Mouse (Mus musculus) A20 (cell line): ENCODE measurements around the gene Edar.
A peak's percentile ranks its signal among the peaks of the same experiment; 100 is the strongest.
"Not testable (repeated sequence)": the region's sequence is repeated elsewhere in the genome, so short reads cannot be mapped to it uniquely, and the experiment has no call there.

ENCODE experiments used
- DNase-seq: peaks from one replicate; pipeline ENCODE4 v3.0.0-alpha.2; 2011; ENCODE audit warnings: low read depth, low spot score

The Edar gene

DNA sequence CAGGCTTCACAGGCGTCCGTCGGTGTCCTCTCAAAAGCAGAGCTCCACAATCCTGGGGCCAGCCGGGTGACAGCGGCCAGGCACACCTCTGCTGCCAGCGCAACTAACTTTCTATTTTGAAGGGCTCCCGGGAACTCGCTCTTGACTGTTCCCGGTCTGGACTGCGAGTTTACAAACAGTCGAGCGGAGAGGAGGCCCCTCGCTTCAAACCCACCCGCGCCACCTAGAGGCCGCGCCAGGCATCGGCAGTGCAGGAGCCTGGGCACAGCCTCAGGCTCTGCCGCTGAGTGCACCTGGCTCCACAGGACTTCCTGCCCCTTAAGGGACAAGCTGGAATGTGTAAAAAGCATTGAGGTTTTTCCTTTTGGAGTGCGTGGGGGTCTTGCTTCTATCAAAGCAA lies at the start of gene Edar:
Edar (minus strand) TSS at position 122 of the 400 bp plus-strand sequence.
- DNase-seq = peak; percentile 60

DNA sequence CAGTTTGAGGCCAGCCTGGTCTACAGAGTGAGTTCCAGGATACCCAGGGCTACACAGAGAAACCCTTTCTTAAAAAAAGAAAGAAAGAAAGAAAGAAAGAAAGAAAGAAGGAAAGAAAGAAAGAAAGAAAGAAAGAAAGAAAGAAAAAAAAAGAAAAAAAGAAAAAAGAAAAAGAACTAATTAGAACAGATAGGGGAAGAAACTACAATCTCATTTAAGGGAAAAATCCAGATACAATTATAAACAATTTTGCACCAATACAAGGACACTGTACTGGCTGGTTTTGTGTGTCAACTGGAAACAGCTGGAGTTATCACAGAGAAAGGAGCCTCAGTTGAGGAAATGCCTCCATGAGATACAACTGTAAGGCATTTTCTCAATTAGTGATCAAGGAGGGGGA lies 42.7 kb upstream of the Edar start, which contains the start of gene Gm17542:
Gm17542 (minus strand) TSS at position 101 of the 400 bp plus-strand sequence.
- not testable (repeated sequence) for DNase-seq

DNA sequence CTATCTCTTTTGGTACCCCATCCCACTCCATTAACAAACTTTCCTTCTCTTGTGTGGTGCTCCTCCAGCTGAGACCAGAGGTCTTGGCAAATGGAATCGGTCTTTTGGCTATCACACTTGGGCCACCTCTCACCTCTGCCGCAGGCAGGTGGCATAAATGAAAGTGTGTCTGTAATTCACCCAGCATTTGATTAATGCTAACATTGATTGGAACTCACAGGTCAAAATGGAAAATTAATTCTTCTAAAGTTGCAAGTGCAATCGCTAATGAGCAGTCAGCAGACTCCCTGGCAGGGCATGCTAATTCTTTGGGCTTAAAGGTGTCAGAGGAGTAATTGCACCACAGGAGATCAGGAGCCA lies 39.3 kb upstream of the Edar start:
- no peak for DNase-seq

DNA sequence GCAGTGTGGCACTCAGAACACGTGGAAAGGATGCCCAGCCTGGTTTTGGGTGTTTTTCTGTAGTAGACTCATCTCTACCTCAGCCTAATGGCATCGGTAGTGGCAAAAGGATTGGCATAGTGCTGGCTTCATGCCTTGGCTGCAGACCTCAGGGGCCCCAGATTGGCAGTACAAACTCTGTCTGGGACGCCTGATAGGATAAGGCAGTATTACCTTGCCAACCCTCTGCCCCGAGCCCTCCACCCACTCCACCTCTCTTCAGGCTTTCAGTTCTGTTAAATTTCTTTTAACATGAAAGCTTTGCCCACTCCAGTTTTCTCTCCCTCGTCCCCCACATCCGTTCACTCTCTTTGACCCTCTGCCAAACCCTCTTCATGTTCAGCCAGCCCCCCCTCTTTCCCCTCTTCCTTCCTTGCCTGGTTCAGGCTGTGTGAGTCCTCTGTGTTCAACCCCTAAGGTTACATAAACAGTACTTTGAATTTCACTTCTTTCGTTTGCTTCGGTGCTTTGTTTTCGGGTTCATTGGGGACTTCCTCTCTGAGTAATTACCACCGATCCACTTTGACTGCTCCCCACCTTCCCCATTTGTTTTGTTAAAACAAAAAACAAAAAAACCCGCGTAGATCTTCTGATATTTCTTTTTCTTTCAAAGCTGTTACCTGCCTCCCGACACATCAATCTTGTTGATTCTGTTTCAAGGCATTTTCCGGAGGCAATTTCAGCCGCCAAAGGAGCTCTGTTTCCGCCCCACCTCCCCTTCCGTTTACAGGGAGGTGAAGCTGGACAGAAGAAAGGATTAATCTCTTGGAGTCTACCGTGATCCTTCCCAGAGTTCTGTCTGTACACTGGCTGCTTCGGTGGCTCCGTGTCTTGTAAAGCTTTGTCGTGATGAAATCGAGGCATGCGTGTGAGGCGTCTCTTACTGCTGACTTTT lies 38.7 kb upstream of the Edar start:
- DNase-seq = peak; percentile 63

DNA sequence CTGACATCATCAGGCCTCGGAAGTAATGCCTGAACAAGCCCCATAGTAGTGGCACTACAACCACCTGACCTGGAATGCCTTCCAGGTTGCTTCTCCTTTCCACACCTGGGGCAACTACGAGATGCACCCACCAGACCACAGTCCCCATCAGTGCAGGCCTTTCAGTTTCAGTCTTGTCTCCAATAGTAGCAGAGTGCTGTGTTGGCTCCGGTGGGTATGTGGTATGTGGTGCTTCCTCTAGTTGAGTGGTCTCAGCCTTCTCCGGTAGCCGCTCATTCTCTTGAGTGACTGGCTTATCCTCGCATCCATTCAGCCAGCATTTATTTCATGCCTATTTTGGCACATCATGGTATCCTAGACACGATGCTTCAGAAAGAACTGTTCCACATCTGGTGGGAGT lies 37.8 kb upstream of the Edar start:
- no peak for DNase-seq

DNA sequence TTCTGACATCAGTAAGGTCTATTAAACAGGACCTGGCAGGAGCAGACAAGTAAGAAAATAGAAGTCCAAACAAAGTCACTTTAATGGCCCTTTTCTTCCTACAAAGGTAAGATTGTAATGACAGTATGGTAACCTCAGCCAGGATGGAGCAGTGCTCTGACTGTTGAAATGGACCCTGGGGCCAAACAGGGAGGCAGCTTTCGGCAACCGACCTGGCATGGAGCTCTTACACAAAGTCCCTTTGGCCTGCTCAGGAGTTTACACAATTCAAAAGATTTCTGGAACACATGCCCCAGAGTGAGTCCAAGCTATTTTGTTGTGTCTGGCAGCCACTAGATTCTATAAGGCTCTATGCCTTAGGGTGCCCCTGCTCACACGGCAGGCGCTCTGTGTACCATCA lies 33.6 kb upstream of the Edar start:
- DNase-seq = no peak

DNA sequence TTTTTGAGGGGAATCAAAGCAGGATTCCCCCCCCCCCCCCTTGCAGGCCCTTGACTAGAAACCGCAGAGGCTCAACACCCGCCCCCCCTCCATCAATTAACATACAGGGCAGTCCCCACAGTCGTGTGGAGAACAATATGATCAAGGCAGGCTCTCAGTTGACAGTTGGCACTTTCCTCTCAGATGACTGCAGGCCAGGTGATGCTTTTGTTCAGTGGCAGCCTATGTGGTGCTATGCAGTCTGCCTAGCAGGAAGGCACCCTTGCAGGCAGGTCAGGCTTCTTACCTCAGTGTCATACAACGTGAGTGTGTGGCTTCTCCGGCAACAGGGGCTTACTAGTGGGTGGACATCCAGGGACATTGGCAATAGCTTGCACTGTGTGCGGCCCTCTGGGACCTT lies 25.1 kb upstream of the Edar start:
- no peak for DNase-seq

DNA sequence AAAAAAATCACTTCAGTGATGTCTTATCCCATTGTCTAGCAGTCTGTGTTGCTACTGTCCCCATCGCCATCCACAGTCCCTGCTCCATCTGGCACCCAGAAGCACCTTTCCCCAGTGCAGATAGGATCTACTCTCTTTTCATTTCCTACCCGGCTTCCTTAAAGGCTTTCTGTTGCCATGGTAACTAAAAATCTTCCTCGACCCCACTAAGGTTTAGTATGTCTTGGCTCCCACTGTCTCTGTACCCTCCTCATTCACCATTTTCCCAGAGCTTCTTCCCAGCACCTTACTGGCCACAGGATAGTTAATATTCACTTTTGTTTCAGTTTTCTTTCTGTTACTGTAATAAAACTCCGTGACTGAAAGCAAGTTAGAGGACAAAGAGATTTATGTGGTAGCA lies 24.7 kb upstream of the Edar start:
- no peak for DNase-seq

DNA sequence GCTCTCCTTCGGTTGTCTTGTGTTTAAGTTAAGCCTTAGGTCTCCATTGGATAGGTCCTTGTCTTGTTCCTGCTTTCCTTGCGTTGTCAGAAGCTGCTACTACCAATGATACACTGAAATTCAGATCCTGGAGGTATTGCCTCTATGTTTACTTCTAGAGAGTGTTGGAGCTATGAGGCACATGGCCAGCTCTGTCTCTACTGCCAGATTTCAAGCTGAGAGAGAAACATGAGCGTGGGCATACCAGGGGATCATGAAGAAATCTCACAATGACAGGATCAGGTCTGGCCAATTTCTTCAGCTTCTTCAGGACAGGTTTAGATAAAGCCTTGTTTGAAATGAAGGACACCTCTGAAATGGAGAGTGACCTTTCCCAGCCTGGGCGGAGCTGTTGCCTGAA lies 23.5 kb upstream of the Edar start:
- DNase-seq = no peak

DNA sequence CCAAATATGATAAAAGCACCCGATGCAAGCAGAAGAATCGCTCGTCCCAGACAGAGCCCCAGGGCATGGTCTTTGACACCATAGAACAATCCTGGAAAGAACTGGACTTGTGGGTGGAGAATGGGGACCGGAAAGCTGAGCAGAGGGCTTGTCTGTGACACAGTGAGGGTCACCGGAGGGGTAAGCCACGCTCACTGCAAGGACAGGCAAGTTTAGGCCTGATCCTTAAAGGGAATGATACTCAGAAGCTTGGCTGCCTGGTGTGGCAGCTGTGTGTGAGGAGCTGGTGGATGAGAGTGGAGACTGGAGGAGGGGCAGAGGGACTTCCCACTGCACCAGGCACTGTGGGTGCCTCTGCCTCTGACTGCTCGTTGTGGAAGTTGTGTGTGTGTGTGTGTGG lies 15.6 kb upstream of the Edar start:
- DNase-seq = no peak

DNA sequence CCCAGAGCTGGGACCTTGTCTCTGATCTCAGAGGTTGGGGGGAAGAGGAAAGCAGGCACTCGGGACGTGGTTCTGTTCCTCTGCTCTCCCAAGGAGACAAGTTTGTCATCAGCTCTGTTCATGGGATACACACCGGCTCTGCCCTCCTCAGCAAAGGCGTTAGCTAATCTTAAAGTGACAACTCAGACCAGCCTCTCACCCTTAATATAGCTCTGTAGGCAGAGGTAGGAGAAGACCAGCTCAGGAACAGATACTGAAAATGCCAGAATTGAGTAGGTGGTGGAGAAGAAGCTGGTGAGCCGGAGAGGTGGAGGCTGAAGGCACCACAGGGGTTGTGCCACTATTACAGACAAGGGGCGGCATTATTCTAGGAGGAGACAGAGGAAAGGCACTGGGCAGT lies 3.8 kb upstream of the Edar start:
- DNase-seq = no peak

DNA sequence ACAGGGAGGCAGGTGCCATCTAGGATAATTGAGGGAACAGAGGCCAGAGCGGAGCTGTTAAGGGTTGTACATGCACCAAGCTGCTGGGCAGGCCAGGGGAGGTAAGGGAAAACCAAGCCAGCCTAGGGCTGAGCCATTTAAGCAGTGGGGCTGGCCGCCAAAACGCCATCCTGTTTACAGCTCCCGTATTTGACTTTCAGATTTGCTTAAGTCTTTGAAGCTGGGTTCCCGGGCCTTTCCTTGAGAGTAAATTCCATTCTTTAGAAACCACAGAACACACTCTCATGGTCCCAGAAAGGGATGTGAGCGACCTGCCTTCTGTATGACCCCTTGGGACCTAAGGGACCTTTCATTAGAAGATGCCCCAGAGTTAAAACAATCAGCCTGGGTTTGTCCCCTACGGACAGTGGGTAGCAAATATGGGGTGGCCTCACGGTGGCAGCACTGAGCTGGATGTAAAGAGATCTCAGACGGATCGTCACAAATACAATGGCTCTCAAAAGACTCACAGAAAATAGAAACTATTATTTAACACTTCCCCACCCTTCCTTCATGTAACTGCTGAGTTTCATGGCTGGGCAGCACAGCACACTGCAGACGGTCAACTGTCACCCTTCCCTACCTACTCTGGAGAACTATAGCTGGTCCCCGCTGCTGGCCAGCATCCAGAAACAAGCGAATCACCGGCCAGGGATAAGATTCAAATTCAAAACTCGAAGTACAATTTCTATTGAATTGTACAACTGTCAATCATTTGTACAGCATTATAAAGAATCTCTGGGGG lies 2.0 kb downstream of the Edar start:
- peak; percentile 78 for DNase-seq

DNA sequence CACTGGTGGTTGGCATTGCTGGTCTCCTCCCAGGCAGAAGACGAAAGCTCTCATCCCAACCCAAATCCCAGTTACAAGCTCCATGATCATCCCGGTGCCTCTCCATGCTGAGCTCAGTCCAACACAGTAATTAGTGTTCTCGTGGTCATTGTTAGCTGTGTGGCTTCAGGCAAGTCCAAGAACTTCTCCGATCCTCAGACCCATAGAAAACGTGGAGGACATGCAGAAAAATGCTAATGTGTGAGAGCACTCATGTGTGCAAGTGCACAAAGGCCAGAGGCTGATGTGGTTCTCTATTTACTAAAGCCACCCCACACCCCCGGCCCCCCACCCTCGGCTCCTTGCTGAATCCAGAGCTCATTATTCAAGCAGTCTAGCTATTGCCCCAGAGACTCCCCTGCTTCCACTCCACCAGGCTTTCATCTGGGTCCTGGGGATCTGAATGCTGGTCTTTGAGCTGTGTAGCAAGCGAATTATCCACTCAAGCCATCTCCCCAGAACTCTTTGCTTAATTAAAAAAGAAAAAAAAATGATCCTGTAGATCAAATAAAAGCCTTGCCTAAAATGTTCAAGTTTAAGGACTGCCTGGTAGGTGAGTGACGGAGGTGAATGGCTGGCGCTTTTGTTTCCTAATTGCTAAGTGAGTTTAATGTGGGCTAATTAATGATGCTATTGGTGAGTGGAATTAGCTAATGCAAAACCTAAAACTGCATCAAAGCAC lies 2.7 kb downstream of the Edar start:
- no peak for DNase-seq

DNA sequence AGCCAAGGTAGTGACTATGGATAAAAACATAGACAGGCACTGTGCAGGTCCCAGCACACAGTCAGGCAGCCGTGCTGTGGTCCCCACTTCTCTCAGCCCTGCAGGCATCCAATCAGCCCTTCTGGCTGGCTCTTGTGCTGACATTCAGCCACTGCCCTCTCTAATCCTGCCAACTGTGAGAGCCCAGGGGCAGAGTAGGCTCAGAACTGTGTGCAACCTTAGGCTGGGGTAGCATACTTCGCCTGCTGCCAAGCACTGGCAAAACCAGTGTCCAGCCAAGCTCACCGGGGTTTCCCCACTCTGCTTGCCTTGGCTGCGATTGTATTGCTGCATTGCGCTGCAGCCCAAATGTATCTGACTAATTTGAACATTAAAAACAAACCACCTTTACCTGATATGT lies 11.6 kb downstream of the Edar start:
- DNase-seq = no peak

DNA sequence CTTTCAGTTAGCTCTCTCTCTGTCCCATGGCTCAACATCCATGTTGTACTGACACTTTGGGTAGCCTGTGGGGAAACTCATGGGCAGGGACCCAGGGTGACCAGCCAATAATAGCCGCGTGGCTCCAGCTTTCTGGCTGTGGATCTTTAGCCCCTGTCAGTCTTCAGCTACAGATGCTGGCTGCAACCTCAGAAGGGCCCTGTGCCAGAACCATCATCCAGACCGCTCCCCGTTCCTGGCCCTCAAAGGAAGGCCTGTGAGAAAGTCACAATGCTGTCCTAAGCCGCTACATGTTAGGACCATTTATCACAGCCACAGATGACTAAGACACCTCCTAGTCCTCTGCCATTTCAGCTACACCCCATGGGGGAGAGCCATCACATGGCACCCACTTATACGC lies 12.0 kb downstream of the Edar start:
- no peak for DNase-seq

DNA sequence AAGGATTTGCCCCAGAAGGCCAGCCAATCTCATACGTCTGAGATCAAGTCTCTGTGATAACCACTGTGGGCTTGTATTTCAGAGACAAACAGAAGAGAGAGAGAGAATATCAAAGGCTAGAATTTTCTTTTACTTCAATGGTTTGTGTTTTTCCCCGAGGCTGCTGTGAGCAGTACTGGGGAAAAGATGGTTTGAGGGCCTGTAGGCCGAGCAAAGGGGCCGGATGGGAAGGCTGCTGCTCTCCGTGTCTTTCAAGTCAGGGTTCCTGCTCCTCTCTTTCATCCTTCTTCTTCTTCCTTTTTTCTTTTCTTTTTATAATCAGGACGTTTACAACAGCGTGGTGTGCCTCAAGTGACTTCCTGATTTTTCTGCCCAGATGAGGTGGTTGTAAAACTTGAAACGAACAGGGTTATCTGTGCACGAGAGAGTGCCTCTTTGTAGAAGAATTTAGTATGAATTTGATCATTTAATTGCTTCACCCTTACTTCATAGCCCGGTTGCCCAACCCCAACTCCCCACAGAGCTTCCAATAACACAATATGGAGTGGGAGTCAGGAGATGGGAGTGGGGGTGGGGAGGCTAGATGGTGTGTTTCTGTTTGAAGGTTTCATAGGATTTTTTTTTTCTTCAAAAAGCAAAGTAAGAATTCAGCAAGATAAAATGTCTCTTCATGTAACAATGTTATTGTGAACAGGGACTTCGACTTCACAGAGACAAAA lies 16.0 kb downstream of the Edar start:
- DNase-seq = no peak

DNA sequence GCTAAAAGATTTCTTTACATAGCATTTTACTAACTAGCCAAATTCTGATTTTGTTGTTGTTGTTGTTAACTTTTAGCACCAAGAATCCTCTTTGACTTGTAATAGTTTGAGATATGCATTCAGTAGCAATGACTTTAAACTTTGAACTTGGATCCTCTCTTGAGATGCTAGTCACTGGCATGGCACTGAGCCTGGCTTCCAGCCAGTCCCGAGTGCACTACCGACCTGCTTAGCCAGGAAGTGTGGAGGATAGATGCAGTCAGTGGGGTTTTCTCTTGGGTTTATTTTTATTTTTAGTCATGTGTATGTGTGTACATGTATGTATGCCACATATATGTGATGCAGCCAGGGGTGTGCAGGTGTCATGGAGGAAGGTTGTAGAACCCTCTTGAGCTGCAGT lies 17.7 kb downstream of the Edar start:
- DNase-seq = no peak

DNA sequence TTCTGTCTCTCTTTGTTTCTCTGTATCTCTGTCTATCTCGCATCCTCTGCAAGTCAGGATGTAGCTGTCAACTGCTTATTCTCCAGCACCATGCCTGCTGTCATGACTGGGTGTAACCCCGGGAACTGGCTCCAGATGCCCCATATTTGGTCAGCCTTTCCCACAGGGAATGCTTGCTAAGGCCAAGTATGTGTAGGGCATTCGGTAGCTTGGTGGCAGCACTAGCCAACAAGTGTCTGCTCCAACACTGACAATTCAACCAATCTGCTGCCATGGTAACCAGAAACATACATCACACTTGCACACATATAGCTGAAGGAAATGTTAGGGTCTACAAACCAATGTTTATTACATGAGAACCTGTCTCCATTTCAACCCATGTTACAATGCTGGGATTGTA lies 21.8 kb downstream of the Edar start:
- DNase-seq = no peak

DNA sequence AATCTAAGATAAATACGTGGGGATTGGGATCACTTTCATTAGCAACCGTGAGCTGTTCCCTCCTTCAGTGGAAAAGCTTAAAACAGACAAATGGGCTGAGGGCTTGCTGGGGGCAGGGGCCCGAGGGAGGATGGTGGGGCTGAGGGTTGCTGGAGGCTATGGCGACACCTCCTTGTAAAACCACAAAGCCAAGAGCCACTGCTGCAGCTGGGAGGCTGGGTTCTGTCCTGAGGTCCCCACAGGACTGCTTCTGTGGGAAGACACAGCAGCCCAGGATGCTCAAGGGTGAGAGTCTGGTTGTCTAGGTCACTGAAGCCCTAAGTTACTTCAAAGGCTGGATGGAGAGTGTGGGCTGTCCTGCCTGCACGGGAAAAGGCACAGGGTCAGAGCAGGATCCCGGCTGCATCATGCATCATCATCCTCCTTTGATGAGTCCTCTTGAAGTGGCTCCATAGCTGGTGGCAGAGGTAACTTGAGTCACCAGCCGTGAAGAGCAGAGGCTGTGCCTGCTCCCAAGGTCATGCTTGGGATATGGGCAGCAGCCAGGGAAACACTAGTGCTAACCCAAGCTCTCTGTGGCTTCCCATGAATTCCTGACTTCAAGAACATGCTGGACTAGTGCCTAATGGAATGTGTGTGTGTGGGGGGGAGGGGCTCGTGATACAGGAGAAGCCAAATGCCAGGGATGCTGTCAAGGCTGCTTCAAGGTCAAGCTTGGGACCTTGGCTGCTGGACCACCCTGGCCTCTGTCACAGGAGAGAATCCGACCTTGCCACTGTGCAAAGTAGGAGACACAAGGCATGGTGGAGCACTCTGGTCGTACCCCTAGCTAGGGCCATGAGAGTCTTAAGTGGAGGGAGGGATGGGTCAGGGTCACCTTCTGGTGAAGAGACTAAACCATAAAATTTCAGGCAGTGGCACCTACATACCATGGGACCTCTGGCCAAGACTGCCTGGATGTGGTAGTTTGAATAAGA lies 22.7 kb downstream of the Edar start:
- no peak for DNase-seq

DNA sequence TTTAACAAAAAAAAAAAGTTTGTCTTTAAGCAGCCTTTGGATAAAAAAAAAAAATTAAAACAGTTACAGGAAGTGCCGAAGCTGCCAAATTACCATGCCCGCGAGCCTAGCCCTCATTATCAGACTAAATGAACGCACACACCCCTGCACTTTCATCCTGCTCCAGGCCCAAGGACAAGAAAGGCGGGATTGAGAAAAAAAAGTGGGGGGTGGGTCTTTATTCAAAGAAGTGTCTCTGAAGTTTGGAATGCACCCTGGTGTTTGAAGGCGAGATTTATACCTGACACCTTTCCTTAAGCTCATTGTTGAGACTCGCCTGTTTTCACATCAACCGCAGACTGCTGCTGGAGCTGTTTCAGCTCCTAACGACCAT lies 23.4 kb downstream of the Edar start:
- no peak for DNase-seq
